Mouse (Mus musculus) layer of hippocampus, adult 2 months (tissue): ENCODE measurements at regions not wholly inside any gene's neighbourhood (a gene's known extent, or its start where the extent isn't known, plus 50 kb on each side); places are given as distances from the start of the nearest gene placed in this dataset.

Experiments used
- DNase-seq, 2 experiments: peaks; one replicate each; pipeline ENCODE4 v3.0.0; 2022; ENCODE audit warnings: low spot score in 2 of 2
- H3K27ac ChIP-seq: fragments of 200-600 bp; 2 replicates; pipeline ENCODE4 v1.8.1; 2022
- H3K4me3 ChIP-seq: fragments of 200-600 bp; 2 replicates; pipeline ENCODE4 v1.8.1; 2022; ENCODE audit warnings: mild to moderate bottlenecking
- CTCF ChIP-seq: fragments of 200-600 bp; conservative IDR thresholded peaks from 2 replicates; pipeline ENCODE4 v1.8.1; 2022; ENCODE audit warnings: antibody characterized with exemption, mild to moderate bottlenecking, moderate library complexity

GRCm38 (mm10) chr13:114237391-114237790 is 150.7 kb downstream of the Ndufs4 start:
- no peak overlapping the region for H3K4me3 ChIP-seq
- H3K27ac ChIP-seq = no peak overlapping the region
- no peak for TF ChIP-seq CTCF
- DNase-seq = no peak

GRCm38 (mm10) chr13:114235892-114236291 is 152.2 kb downstream of the Ndufs4 start:
- no peak overlapping the region for H3K4me3 ChIP-seq
- no peak overlapping the region for H3K27ac ChIP-seq
- DNase-seq = no peak
- TF ChIP-seq CTCF = no peak

DNA sequence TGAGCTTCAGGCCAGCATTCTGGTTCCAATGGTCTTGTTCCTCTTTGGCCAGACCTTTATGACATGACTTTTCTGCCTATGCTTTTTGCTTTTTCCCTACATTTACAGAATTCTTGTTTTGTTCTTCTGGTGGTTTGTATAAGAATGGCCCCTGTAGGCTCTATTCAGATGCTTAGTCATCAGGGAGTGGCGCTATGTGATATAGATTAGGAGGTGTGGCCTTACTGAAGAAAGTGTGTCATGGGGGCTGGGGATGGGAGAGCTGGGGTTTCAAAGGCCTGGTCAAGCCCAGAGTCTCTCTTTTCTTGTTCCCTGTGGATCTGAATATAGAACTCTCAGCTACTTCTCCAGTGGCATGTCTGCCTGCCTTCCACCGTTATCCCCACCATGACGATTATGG is 155.9 kb downstream of the Ndufs4 start:
- no peak for TF ChIP-seq CTCF
- no peak for DNase-seq

GRCm38 (mm10) chr13:114230557-114230956 is 157.5 kb downstream of the Ndufs4 start:
- no peak overlapping the region for H3K4me3 ChIP-seq

More for the DNA sequence above, 155.9 kb downstream of the Ndufs4 start:
- H3K4me3 ChIP-seq = no peak overlapping the region
- no peak overlapping the region for H3K27ac ChIP-seq

GRCm38 (mm10) chr13:114227046-114227445 is 161.0 kb downstream of the Ndufs4 start:
- Histone ChIP-seq H3K27ac (no peak overlapping the region), H3K4me3 (no peak overlapping the region)
- no peak for TF ChIP-seq CTCF
- no peak for DNase-seq

More at GRCm38 (mm10) chr13:114230557-114230956, 157.5 kb downstream of the Ndufs4 start:
- no peak for TF ChIP-seq CTCF
- DNase-seq = no peak
- H3K27ac ChIP-seq = no peak overlapping the region

GRCm38 (mm10) chr13:114226291-114226925 is 161.7 kb downstream of the Ndufs4 start:
- no peak overlapping the region for H3K4me3 ChIP-seq
- no peak for DNase-seq
- TF ChIP-seq CTCF = no peak
- no peak overlapping the region for H3K27ac ChIP-seq

GRCm38 (mm10) chr13:114219870-114220492 is 168.1 kb downstream of the Ndufs4 start:
- peak overlapping the region; percentile 40; the same call in 1 of the 2 replicates for H3K27ac ChIP-seq
- TF ChIP-seq CTCF = no peak
- H3K4me3 ChIP-seq = no peak overlapping the region
- DNase-seq = peak; percentile 60 to 67

GRCm38 (mm10) chr13:114215044-114215443 is 173.0 kb downstream of the Ndufs4 start:
- no peak for DNase-seq

More at GRCm38 (mm10) chr13:114215044-114215443, 173.0 kb downstream of the Ndufs4 start:
- H3K27ac ChIP-seq = no peak overlapping the region
- no peak for TF ChIP-seq CTCF
- H3K4me3 ChIP-seq = no peak overlapping the region
